Mouse (Mus musculus) embryonic fibroblast, embryonic 13.5 days (primary cell): ENCODE data around the gene Lrrc73.

Experiments used
- CTCF ChIP-seq: IDR thresholded peaks from 2 replicates; pipeline ENCODE4 v1.5.1; 2011; ENCODE audit warnings: mild to moderate bottlenecking, control low read depth, low read length, moderate library complexity, borderline replicate concordance; ENCODE audit not compliant: insufficient read depth
- POLR2A ChIP-seq: IDR thresholded peaks from 2 replicates; pipeline ENCODE4 v1.6.1; 2011; ENCODE audit warnings: low read depth, mild to moderate bottlenecking, control low read depth, low read length, moderate library complexity

DNA sequence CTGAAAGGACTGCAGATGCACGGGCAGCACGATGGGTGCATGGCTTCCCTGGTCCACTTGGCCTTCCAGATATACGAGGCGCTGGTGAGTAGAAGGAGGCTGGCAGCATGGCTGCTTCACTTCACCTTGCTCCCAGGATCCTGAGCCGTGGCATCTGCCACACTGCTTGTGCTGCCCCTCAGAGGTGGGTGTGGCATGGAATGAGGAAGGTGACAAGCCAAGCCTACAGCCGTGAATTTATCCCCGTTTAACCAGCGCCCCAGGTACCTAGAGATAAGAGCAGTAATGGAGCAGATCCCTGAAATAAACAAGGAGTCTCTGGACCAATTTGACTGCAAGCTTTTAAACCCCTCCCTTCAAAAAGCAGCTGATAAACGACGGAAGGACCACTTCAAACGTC, 11.9 kb upstream of the Lrrc73 start:
- TF ChIP-seq POLR2A (no peak), CTCF (no peak)
